In the genomic region with DNA sequence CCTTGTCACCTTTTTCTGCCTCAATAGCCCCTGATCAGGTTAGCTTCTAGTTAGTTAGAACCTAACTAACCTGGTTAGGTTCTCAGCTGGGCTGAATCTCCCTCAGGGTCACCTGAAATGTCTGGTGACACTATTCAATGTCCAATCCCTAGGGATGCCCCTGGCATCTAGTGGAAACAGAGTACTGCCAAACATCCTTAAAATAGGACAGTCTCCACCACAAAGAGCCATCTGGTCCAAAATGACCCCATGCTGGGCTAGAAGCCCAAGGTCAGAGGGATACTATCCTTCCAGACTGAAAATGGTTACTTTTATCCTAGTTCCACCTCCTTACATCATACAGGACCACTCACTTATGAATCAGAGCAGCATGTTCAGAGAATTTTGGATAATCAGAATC, we compare ENCODE assay signal across 30 mouse cellular contexts.
DNase-seq lines count a peak whose midpoint lies in the region; ATAC-seq and TF ChIP-seq lines count a peak whose summit lies in the region.
"Had no signal": no experiment of that assay in that cellular context is flagged by ENCODE, and none has a peak within 500 bp of the region (broad histone marks: within the 10 kb centered on the region; RNA-seq: fewer than 3 reads in every experiment).

No protein-coding gene starts in this region.

- no peak for TF ChIP-seq CTCF in midbrain, postnatal 0 days (IDR thresholded peaks at IDR 0.05)

- no peak overlapping the region for H3K27ac ChIP-seq in midbrain, embryonic 16.5 days (ENCODE audit: low read length)
- no peak overlapping the region for H3K27ac ChIP-seq in midbrain, postnatal 0 days (ENCODE audit: low read depth, low read length)
- H3K27ac ChIP-seq: embryonic facial prominence, embryonic 12.5 days; hindbrain, embryonic 10.5 days; hindbrain, embryonic 15.5 days; intestine, embryonic 15.5 days; kidney, postnatal 0 days; limb, embryonic 13.5 days; liver, embryonic 12.5 days; midbrain, embryonic 13.5 days had no signal

- H3K9me3 ChIP-seq in midbrain, embryonic 16.5 days (replicated peaks; ENCODE audit: control insufficient read depth, low read length, poor library complexity, severe bottlenecking): no peaks in the 10 kb centered on the region; the same call in 1 of the 2 replicates
- no peaks in the 10 kb centered on the region for H3K9me3 ChIP-seq in midbrain, postnatal 0 days (ENCODE audit: low read length)
- H3K9me3 ChIP-seq: embryonic facial prominence, embryonic 12.5 days; hindbrain, embryonic 10.5 days; hindbrain, embryonic 15.5 days; intestine, embryonic 15.5 days; limb, embryonic 13.5 days; liver, embryonic 12.5 days; midbrain, embryonic 13.5 days had no signal

- peaks cover 5% of the 10 kb centered on the region for H3K4me1 ChIP-seq in midbrain, embryonic 16.5 days (ENCODE audit: control insufficient read depth, insufficient read depth, low read length)
- H3K4me1 ChIP-seq in midbrain, postnatal 0 days (ENCODE audit: insufficient read depth, low read length): no peaks in the 10 kb centered on the region
- H3K4me1 ChIP-seq: embryonic facial prominence, embryonic 12.5 days; hindbrain, embryonic 10.5 days; intestine, embryonic 15.5 days; limb, embryonic 13.5 days; liver, embryonic 12.5 days; megakaryocyte, embryonic 14.5 days had no signal

- H3K4me2 ChIP-seq in midbrain, embryonic 16.5 days (ENCODE audit: low read length): no peak overlapping the region
- no peak overlapping the region for H3K4me2 ChIP-seq in midbrain, postnatal 0 days (ENCODE audit: low read depth, low read length, poor library complexity, severe bottlenecking)
- H3K4me2 ChIP-seq: embryonic facial prominence, embryonic 12.5 days; hindbrain, embryonic 15.5 days; intestine, embryonic 15.5 days; limb, embryonic 13.5 days; liver, embryonic 12.5 days; midbrain, embryonic 13.5 days had no signal

- no peak overlapping the region for H3K4me3 ChIP-seq in midbrain, embryonic 16.5 days (ENCODE audit: low read depth, low read length)
- no peak overlapping the region for H3K4me3 ChIP-seq in midbrain, postnatal 0 days (ENCODE audit: low read depth, low read length)
- H3K4me3 ChIP-seq: embryonic facial prominence, embryonic 12.5 days; hindbrain, embryonic 10.5 days; hindbrain, embryonic 15.5 days; intestine, embryonic 15.5 days; limb, embryonic 13.5 days; liver, embryonic 12.5 days; megakaryocyte, embryonic 14.5 days; midbrain, embryonic 13.5 days had no signal

- no peaks in the 10 kb centered on the region for H3K27me3 ChIP-seq in midbrain, embryonic 16.5 days (ENCODE audit: control insufficient read depth, insufficient read depth, low read depth, low read length)
- no peaks in the 10 kb centered on the region for H3K27me3 ChIP-seq in midbrain, postnatal 0 days (ENCODE audit: insufficient read depth, low read length)
- H3K27me3 ChIP-seq: CH12.LX; embryonic facial prominence, embryonic 12.5 days; hindbrain, embryonic 15.5 days; intestine, embryonic 15.5 days; liver, embryonic 12.5 days; megakaryocyte, embryonic 14.5 days; midbrain, embryonic 13.5 days had no signal

- H3K9ac ChIP-seq in midbrain, embryonic 16.5 days (ENCODE audit: low read depth, low read length): no peak overlapping the region
- no peak overlapping the region for H3K9ac ChIP-seq in midbrain, postnatal 0 days (replicated peaks; ENCODE audit: low read length, poor library complexity, severe bottlenecking)
- H3K9ac ChIP-seq: embryonic facial prominence, embryonic 12.5 days; hindbrain, embryonic 15.5 days; intestine, embryonic 15.5 days; limb, embryonic 13.5 days; liver, embryonic 12.5 days; liver, postnatal 0 days; midbrain, embryonic 13.5 days had no signal

- no peaks in the 10 kb centered on the region for H3K36me3 ChIP-seq in midbrain, embryonic 16.5 days (ENCODE audit: control insufficient read depth, insufficient read depth, low read length)
- H3K36me3 ChIP-seq in midbrain, postnatal 0 days (ENCODE audit: insufficient read depth, low read length): no peaks in the 10 kb centered on the region
- H3K36me3 ChIP-seq: embryonic facial prominence, embryonic 12.5 days; hindbrain, embryonic 10.5 days; hindbrain, embryonic 15.5 days; intestine, embryonic 15.5 days; limb, embryonic 13.5 days; liver, embryonic 12.5 days; midbrain, embryonic 13.5 days had no signal

- ATAC-seq in midbrain, embryonic 16.5 days: 0 out of 2 replicates have a peak, but pooled peaks have one; percentile 17
- no peak for ATAC-seq in midbrain, postnatal 0 days (ENCODE audit: low FRiP score)
- ATAC-seq: activated CD4-positive, CD25-positive, alpha-beta regulatory T cell, adult 4 months; forebrain, embryonic 14.5 days; intestine, embryonic 15.5 days; liver, embryonic 12.5 days; liver, postnatal 0 days; midbrain, embryonic 13.5 days had no signal

- DNase-seq in adrenal gland, postnatal 25 days: peak; percentile 6
- DNase-seq in adrenal gland, postnatal 10 days: no peak
- DNase-seq in midbrain, postnatal 0 days (ENCODE audit: low spot score): no peak
- peak; percentile 84 to 89 for DNase-seq in cerebellum, postnatal 14 days
- no peak for DNase-seq in spleen, adult 18-20 months
- DNase-seq in kidney, postnatal 36 days: no peak
- DNase-seq in liver: no peak
- DNase-seq: adrenal gland, adult 2 months; gastrocnemius, postnatal 14 days; heart, postnatal 14 days; kidney, adult 2 months; layer of hippocampus, adult 9-11 months; liver, postnatal 0 days; lung, postnatal 4 days; right cerebral cortex, postnatal 4 days; thymus, adult 2 months; thymus, postnatal 36 days had no signal

Comparison
In these comparisons a context has a peak if more than half of its experiments do, and no peak if none do; other contexts are left out.
1. DNase-seq: peak in adrenal gland, postnatal 25 days (single experiment) and cerebellum, postnatal 14 days (2 of 2); none in adrenal gland, postnatal 10 days (single experiment), midbrain, postnatal 0 days (single experiment), spleen, adult 18-20 months (0 of 2), kidney, postnatal 36 days (0 of 2) and liver (single experiment).